Mouse (Mus musculus): ENCODE data around the gene Apob.

GRCm38 (mm10) chr12:8047046-8047445 is 69.6 kb downstream of the Apob start:
- TF ChIP-seq POU5F1 (IDR thresholded peaks at IDR 0.05; ENCODE audit: borderline replicate concordance, low read length) (no peak), CTCF (conservative IDR thresholded peaks at IDR 0.05; ENCODE audit: low read length) (no peak), NANOG (IDR thresholded peaks at IDR 0.05; ENCODE audit: borderline replicate concordance, low read length) (no peak)

All from E14TG2a.4 (cell line).